Mouse (Mus musculus) intestine, embryonic 14.5 days (tissue): ENCODE data around the gene Mup8. TPM values are rescaled to one million over a fixed set of nuclear protein-coding genes. Genes with fewer than 3 reads are reported as not detected.
"Not testable (repeated sequence)": the region's sequence is repeated elsewhere in the genome, so short reads cannot be mapped to it uniquely, and the experiment has no call there.

Experiments used
- ATAC-seq: fragments of 200-750 bp; cut with Nextera tagmentation; replicated peaks from 2 replicates; pipeline ENCODE4 v1.8.0; 2017; ENCODE audit warnings: low read depth, moderate number of reproducible peaks, moderate TSS enrichment, moderate library complexity; ENCODE audit not compliant: low FRiP score, low TSS enrichment
- DNase-seq: peaks from one replicate; pipeline ENCODE4 v3.0.0-alpha.2; 2018; ENCODE audit warnings: low spot score
- H3K27ac ChIP-seq: fragments of 300-500 bp; sonication (generic); 2 replicates; pipeline ENCODE4 v1.5.1; 2014; ENCODE audit warnings: low read depth, mild to moderate bottlenecking, control low read depth
- H3K27me3 ChIP-seq: fragments of 300-500 bp; sonication (generic); replicated peaks from 2 replicates; pipeline ENCODE4 v1.6.1; 2014; ENCODE audit warnings: low read length, control low read depth; ENCODE audit not compliant: control insufficient read depth, insufficient read depth
- H3K36me3 ChIP-seq: fragments of 300-500 bp; sonication (generic); 2 replicates; pipeline ENCODE4 v1.6.1; 2014; ENCODE audit warnings: low read length, control low read depth; ENCODE audit not compliant: control insufficient read depth, insufficient read depth
- H3K4me1 ChIP-seq: fragments of 300-500 bp; sonication (generic); replicated peaks from 2 replicates; pipeline ENCODE4 v1.6.1; 2014; ENCODE audit warnings: low read length, control low read depth, mixed read lengths; ENCODE audit not compliant: control insufficient read depth, insufficient read depth
- H3K4me2 ChIP-seq: fragments of 300-500 bp; sonication (generic); 2 replicates; pipeline ENCODE4 v1.6.1; 2014; ENCODE audit warnings: low read length
- H3K4me3 ChIP-seq: fragments of 300-500 bp; sonication (generic); 2 replicates; pipeline ENCODE4 v1.5.1; 2014; ENCODE audit warnings: low read depth, low read length, control low read depth, mixed read lengths
- H3K9ac ChIP-seq: fragments of 300-500 bp; sonication (generic); 2 replicates; pipeline ENCODE4 v1.6.1; 2014; ENCODE audit warnings: mild to moderate bottlenecking, low read length
- H3K9me3 ChIP-seq: fragments of 300-500 bp; sonication (generic); 2 replicates; pipeline ENCODE4 v1.6.1; 2016; ENCODE audit warnings: low read length, control low read depth; ENCODE audit not compliant: control insufficient read depth
- WGBS: fragments of 180-500 bp; shearing (Covaris S2); extraction: QIAGEN DNeasy Blood & Tissue Kit; methylation state at CpG from one replicate; pipeline ENCODE4 v1.1.7; 2014; 5-methylcytosine and 5-hydroxymethylcytosine counted together
- polyA plus RNA-seq: library from polyadenylated mRNA; unstranded; fragments of >200 nt; fragmentation: Nextera tagmentation; extraction: Ambion mirVana; gene quantifications from 2 replicates; pipeline ENCODE4 v1.2.1, GENCODE M21; 2014

Mup8 gene
- polyA plus RNA-seq = not detected in 2 replicates

- not testable (repeated sequence) for ATAC-seq, H3K9me3 ChIP-seq, H3K27ac ChIP-seq, H3K4me2 ChIP-seq, H3K27me3 ChIP-seq, H3K4me3 ChIP-seq, DNase-seq, H3K9ac ChIP-seq, H3K4me1 ChIP-seq, H3K36me3 ChIP-seq
- WGBS = 90% methylated on average over 2 of the region's 3 CpGs
Observed at GRCm38 (mm10) chr4:60222499-60222898, at the start of gene Mup8. Gene Mup8, minus strand, starts transcription at chr4:60222599.

- not testable (repeated sequence) for H3K4me1 ChIP-seq, ATAC-seq, H3K36me3 ChIP-seq, H3K9me3 ChIP-seq, H3K9ac ChIP-seq, DNase-seq, H3K4me2 ChIP-seq, H3K27ac ChIP-seq, H3K27me3 ChIP-seq, H3K4me3 ChIP-seq
- 73% methylated on average over 11 of the region's 11 CpGs for WGBS
Observed at GRCm38 (mm10) chr4:60265977-60266770, 43.8 kb upstream of the Mup8 start.

- H3K4me1 ChIP-seq, DNase-seq, H3K27me3 ChIP-seq, H3K9ac ChIP-seq, H3K9me3 ChIP-seq, H3K4me2 ChIP-seq, H3K27ac ChIP-seq, H3K4me3 ChIP-seq, ATAC-seq, H3K36me3 ChIP-seq: not testable (repeated sequence)
- WGBS = 93% methylated on average over 3 of the region's 4 CpGs
Observed at GRCm38 (mm10) chr4:60262706-60263105, 40.3 kb upstream of the Mup8 start.

Other genes with a start within 250 kb of the Mup8 start
- gene Mup7, start 152.1 kb downstream of the Mup8 start, polyA plus RNA-seq = not detected in 2 replicates
- not detected in 2 replicates for gene Mup2, start 68.3 kb downstream of the Mup8 start, polyA plus RNA-seq
- gene Mup9, start 199.4 kb upstream of the Mup8 start, polyA plus RNA-seq = not detected in 2 replicates